Mouse (Mus musculus) inflammation-experienced regulatory T-cells, adult 6 months (primary cell): Measurements from ENCODE around the gene Ripk1. TPM values are rescaled to one million over a fixed set of nuclear protein-coding genes. Genes with fewer than 3 reads are reported as not detected.

Experiments used
- ATAC-seq: one replicate; pipeline ENCODE4 v1.8.0; 2017
- polyA plus RNA-seq, 3 experiments: library from polyadenylated mRNA; unstranded; fragments of 100-300 nt; shearing (Covaris generic); gene quantifications; one replicate each; pipeline ENCODE4 v1.2.1; 2017

The Ripk1 gene
- polyA plus RNA-seq, 3 experiments from 2014 or later: 10.6 to 17.5 (median 16.5) TPM

DNA sequence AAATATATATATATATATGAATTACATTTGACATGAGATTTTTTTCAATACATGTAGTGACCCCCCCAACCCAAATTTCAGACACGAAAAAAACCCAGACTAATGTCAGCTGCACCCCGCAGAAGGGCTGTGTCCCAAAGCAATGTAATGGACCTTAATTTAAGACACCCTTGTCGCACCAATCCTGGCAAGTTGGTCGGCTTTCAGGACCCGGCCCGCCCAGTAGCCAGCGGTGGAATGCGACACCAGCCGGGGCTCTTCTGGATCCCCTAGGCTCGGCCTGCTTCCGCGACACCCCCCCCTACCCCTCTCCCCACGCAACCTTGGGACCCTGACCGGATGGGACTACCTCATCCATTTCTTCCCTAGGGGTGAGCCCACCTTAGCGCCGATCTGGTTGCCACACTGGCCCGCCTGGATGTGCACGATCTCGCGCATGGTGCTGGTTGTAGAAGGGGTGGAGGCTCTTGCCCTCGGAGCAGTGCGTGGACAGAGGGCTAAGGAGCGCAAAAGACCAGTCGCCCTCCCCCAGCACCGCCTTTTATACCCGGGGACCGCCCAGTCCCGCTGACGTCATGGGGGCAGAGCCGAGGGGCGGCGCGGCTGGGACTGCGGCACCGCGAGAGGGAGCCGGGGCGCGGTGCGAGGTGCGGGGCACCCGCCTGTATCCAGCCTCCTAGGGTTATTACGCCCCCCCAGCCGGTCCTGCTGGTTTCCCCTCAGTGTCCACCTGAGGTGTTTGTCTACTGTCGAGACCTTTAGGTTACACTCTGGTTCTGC is 75.5 kb downstream of the Ripk1 start, which contains the start of gene Tubb2a:
Gene Tubb2a, minus strand, starts transcription at position 516 of the 780 bp plus-strand sequence.
- peak; percentile 90 for ATAC-seq

GRCm38 (mm10) chr13:34078500-34079280 is 76.5 kb downstream of the Ripk1 start:
- no peak for ATAC-seq

- no peak for ATAC-seq
Observed at GRCm38 (mm10) chr13:34079801-34080200, 77.6 kb downstream of the Ripk1 start.

- ATAC-seq: no peak
Observed at GRCm38 (mm10) chr13:34081926-34082325, 79.8 kb downstream of the Ripk1 start.

DNA sequence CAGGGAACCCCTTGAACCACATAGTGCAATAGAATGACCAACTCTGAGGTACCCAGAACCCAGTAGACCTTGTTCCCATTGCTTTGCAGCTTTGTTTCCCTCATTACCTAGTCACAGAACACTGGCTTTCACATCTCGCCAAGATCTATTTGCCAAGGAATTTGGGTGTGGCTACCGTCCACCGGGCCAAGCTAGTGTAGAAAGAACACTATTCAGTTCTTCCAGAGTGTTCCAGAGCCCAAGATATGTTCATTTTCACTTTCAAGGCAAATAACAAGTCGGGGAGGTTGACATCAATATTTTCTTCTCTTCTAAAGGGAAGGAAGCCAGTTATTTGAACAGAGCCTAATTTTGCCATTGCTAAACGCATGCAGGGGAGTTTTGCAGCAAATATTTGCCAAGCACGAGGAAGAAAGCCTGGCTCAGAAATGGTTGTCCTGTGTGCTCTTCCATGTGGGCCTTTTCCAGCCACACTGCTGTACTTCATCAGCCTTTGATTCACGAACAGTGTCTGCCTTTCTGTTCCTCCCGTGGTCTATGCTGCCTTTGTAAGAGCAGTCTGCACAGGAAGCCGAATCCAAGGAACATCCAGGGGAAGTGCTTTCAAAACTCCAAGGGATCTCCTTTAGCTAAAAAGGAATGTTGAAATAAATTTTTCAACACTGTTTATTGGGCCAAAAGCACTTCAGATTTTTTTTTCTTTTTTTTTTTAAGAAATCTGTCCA is 82.0 kb downstream of the Ripk1 start:
- no peak for ATAC-seq

Other genes with a start within 250 kb of the Ripk1 start
- gene Serpinb6e, start 159.0 kb upstream of the Ripk1 start, polyA plus RNA-seq: not detected
- not detected for gene Serpinb6c, start 96.7 kb upstream of the Ripk1 start, polyA plus RNA-seq
- gene Nqo2, start 37.7 kb upstream of the Ripk1 start, polyA plus RNA-seq: 10 to 100 TPM; 10.3 to 21.3 (median 10.4) TPM
- 10 to 100 TPM; 39.5 to 66.1 (median 50.4) TPM for gene Serpinb6a, start 431 bp downstream of the Ripk1 start, polyA plus RNA-seq
- 10 to 100 TPM; 11.8 to 33.6 (median 31.4) TPM for gene Bphl, start 35.2 kb downstream of the Ripk1 start, polyA plus RNA-seq
- gene Tubb2a, start 75.6 kb downstream of the Ripk1 start, polyA plus RNA-seq: 1 to 10 TPM; 3.1 to 8.7 (median 8.0) TPM
- 1 to 10 TPM in 2 of 3 experiments, not detected in 1; 1.7 to 2.0 TPM for gene Tubb2b, start 128.1 kb downstream of the Ripk1 start, polyA plus RNA-seq
- 10 to 100 TPM; 42.5 to 48.6 (median 45.6) TPM for gene Psmg4, start 160.6 kb downstream of the Ripk1 start, polyA plus RNA-seq